Comparison of ENCODE assay signal across 11 mouse cellular contexts in the genomic region with DNA sequence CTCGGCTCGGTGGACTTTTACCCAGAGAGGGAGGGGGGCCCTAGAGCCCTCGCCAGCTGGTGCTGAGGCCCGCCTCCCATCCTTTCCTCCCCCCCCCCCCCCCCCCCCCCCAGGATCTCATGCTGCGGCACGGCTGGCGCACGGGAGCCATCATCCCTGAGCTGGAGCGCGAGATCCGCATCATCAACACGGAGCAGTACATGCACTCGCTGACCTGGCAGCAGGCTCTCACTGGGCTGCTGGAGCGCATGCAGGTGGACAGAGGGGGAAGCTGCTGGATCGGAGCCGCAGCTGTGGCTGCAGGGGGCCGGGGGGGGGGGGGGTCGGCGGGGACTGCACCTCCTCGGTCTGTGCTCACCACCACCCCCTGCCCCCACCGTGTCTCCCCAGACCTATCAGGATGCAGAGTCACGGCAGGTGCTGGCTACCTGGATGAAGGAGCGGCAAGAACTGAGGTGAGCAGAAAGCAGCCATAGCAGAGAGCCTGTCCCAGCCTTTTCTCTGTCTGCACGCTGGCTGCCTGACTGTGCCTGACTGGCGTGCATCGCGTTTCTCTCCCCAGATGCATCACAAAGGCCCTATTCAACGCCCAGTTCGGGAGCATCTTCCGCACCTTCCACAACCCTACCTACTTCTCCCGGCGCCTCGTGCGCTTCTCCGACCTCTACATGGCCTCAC. TPM values are rescaled to one million over a fixed set of nuclear protein-coding genes. Genes with fewer than 3 reads are reported as not detected.
DNase-seq lines count a peak whose midpoint lies in the region; ATAC-seq and TF ChIP-seq lines count a peak whose summit lies in the region.
"Had no signal": no experiment of that assay in that cellular context is flagged by ENCODE, and none has a peak within 500 bp of the region (broad histone marks: within the 10 kb centered on the region; RNA-seq: fewer than 3 reads in every experiment).

No protein-coding gene starts in this region.

- H3K4me2 ChIP-seq in heart, embryonic 15.5 days = no peak overlapping the region
- no peak overlapping the region for H3K4me2 ChIP-seq in lung, embryonic 16.5 days (ENCODE audit: low read depth, low read length)

- ATAC-seq in heart, embryonic 15.5 days (replicated peaks; ENCODE audit: insufficient number of reproducible peaks, insufficient read depth, low FRiP score, low read depth) = no peak
- no peak for ATAC-seq in lung, embryonic 16.5 days (ENCODE audit: low read depth)
- no peak for ATAC-seq in megakaryocyte, adult 5-6 weeks (ENCODE audit: poor library complexity, severe bottlenecking)
- ATAC-seq: hindbrain, postnatal 0 days had no signal

- H3K9ac ChIP-seq in heart, embryonic 15.5 days = no peak overlapping the region
- no peak overlapping the region for H3K9ac ChIP-seq in lung, embryonic 16.5 days (ENCODE audit: low read length)

- WGBS in heart, embryonic 15.5 days = 88% methylated on average over 28 of the region's 35 CpGs
- 85% methylated on average over 30 of the region's 35 CpGs for WGBS in lung, embryonic 16.5 days
- WGBS in lung, adult 2 months = 73% methylated on average over 25 of the region's 35 CpGs

- peak; percentile 36 for DNase-seq in cerebellum, adult 11 months
- no peak for DNase-seq in cerebellum, postnatal 14 days
- DNase-seq in heart, postnatal 14 days = no peak
- no peak for DNase-seq in lung, adult 2 months
- peak; percentile 44 for DNase-seq in cerebellum, adult 9-10 months
- DNase-seq: adrenal gland, adult 8-10 months; right cerebral cortex, postnatal 14 days had no signal

- H3K4me3 ChIP-seq in heart, embryonic 15.5 days = no peak overlapping the region
- no peak overlapping the region for H3K4me3 ChIP-seq in lung, embryonic 16.5 days (ENCODE audit: low read length)
- H3K4me3 ChIP-seq in lung, adult 2 months (replicated peaks; ENCODE audit: extremely low read depth, low read depth, low read length) = no peak overlapping the region

- no peaks in the 10 kb centered on the region for H3K27me3 ChIP-seq in heart, embryonic 15.5 days
- H3K27me3 ChIP-seq in lung, embryonic 16.5 days (ENCODE audit: control insufficient read depth, insufficient read depth, low read depth, low read length) = no peaks in the 10 kb centered on the region

- H3K27ac ChIP-seq in heart, embryonic 15.5 days = peak overlapping the region; percentile 45; the same call in 1 of the 2 replicates
- H3K27ac ChIP-seq in lung, embryonic 16.5 days (ENCODE audit: low read length) = peak overlapping the region; percentile 79

- peaks cover 28% of the 10 kb centered on the region for H3K4me1 ChIP-seq in heart, embryonic 15.5 days (replicated peaks)
- H3K4me1 ChIP-seq in lung, embryonic 16.5 days (replicated peaks; ENCODE audit: control insufficient read depth, insufficient read depth, low read length) = peaks cover 19% of the 10 kb centered on the region
- H3K4me1 ChIP-seq in lung, adult 2 months (ENCODE audit: control insufficient read depth, insufficient read depth, low read length) = no peaks in the 10 kb centered on the region

- intact Hi-C loops in heart, postnatal 14 days (cut with DNase I) = no loop called here

- no peaks in the 10 kb centered on the region for H3K9me3 ChIP-seq in heart, embryonic 15.5 days (replicated peaks)
- H3K9me3 ChIP-seq in lung, embryonic 16.5 days (ENCODE audit: control insufficient read depth, low read length) = no peaks in the 10 kb centered on the region

- H3K36me3 ChIP-seq in heart, embryonic 15.5 days = peaks cover 79% of the 10 kb centered on the region
- H3K36me3 ChIP-seq in lung, embryonic 16.5 days (ENCODE audit: control insufficient read depth, insufficient read depth, low read length) = peaks cover 77% of the 10 kb centered on the region

- TF ChIP-seq CTCF in lung, adult 2 months (IDR thresholded peaks at IDR 0.05; ENCODE audit: insufficient read depth, low read length) = no peak

- TF ChIP-seq POLR2A in lung, adult 2 months (IDR thresholded peaks at IDR 0.05; ENCODE audit: borderline replicate concordance, extremely low read depth, low read depth, low read length) = no peak

RNA-seq across cellular contexts. Expression of gene Nt5dc2, which starts 7.5 kb away (rescaled TPM):
- polyA plus RNA-seq in heart, embryonic 15.5 days (2015; fragmentation: Nextera tagmentation; extraction: Ambion mirVana) = 278 and 339 TPM in 2 replicates
- 10 to 100 TPM; 23.5 to 28.2 TPM for total RNA-seq in heart, postnatal 14 days (2021)
- polyA plus RNA-seq in lung, embryonic 16.5 days (2015; fragmentation: Nextera tagmentation; extraction: Ambion mirVana) = 379 and 414 TPM in 2 replicates
- 147 and 266 TPM in 2 replicates for polyA plus RNA-seq in lung, adult 2 months (2012; rRNA removed)
- 20.6 and 21.0 TPM in 2 replicates for total RNA-seq in megakaryocyte, adult 5-6 weeks (2015)
- 24.1 and 29.0 TPM in 2 replicates for total RNA-seq in megakaryocyte, adult 5-6 weeks (2017)

RNA-seq across cellular contexts. Expression of gene Smim4, which starts 9.6 kb away (rescaled TPM):
- 75.6 and 94.1 TPM in 2 replicates for polyA plus RNA-seq in heart, embryonic 15.5 days (2015; fragmentation: Nextera tagmentation; extraction: Ambion mirVana)
- total RNA-seq in heart, postnatal 14 days (2021) = 10 to 100 TPM; 74.1 to 83.9 TPM
- polyA plus RNA-seq in lung, embryonic 16.5 days (2015; fragmentation: Nextera tagmentation; extraction: Ambion mirVana) = 79.4 and 82.2 TPM in 2 replicates
- polyA plus RNA-seq in lung, adult 2 months (2012; rRNA removed) = 58.1 and 70.0 TPM in 2 replicates
- total RNA-seq in megakaryocyte, adult 5-6 weeks (2015) = 65.2 and 73.3 TPM in 2 replicates
- 34.8 and 42.5 TPM in 2 replicates for total RNA-seq in megakaryocyte, adult 5-6 weeks (2017)

RNA-seq across cellular contexts. Expression of gene Stab1, which starts 30.1 kb away (rescaled TPM):
- 43.7 and 46.8 TPM in 2 replicates for polyA plus RNA-seq in heart, embryonic 15.5 days (2015; fragmentation: Nextera tagmentation; extraction: Ambion mirVana)
- 10 to 100 TPM; 74.5 to 78.7 TPM for total RNA-seq in heart, postnatal 14 days (2021)
- polyA plus RNA-seq in lung, embryonic 16.5 days (2015; fragmentation: Nextera tagmentation; extraction: Ambion mirVana) = 48.9 and 52.1 TPM in 2 replicates
- 114 and 136 TPM in 2 replicates for polyA plus RNA-seq in lung, adult 2 months (2012; rRNA removed)
- total RNA-seq in megakaryocyte, adult 5-6 weeks (2015) = 0.27 TPM in 1 of 2 replicates, not detected in the other
- 0.40 and 1.0 TPM in 2 replicates for total RNA-seq in megakaryocyte, adult 5-6 weeks (2017)

Comparison
In these comparisons a context has a peak if more than half of its experiments do, and no peak if none do; other contexts are left out.
1. DNase-seq: peak in cerebellum, adult 11 months (single experiment) and cerebellum, adult 9-10 months (single experiment); none in cerebellum, postnatal 14 days (0 of 2), heart, postnatal 14 days (0 of 2) and lung, adult 2 months (single experiment).